Mouse (Mus musculus): Measurements from ENCODE around the gene Gm28490.
"Not testable (repeated sequence)": the region's sequence is repeated elsewhere in the genome, so short reads cannot be mapped to it uniquely, and the experiment has no call there.

Gm28490 gene

GRCm38 (mm10) chrY:31634656-31635055 is at the start of gene Gm28490:
Gm28490 (minus strand) TSS chrY:31634756.
- DNase-seq (ENCODE audit: low spot score): not testable (repeated sequence)

Measured in ovary, adult 18-20 months (tissue).